Mouse (Mus musculus) adrenal gland, adult 2 months (tissue): ENCODE measurements around the gene P2rx6. TPM values are rescaled to one million over a fixed set of nuclear protein-coding genes. Genes with fewer than 3 reads are reported as not detected.
A peak's percentile ranks its signal among the peaks of the same experiment; 100 is the strongest.
"Not testable (repeated sequence)": the region's sequence is repeated elsewhere in the genome, so short reads cannot be mapped to it uniquely, and the experiment has no call there.

Experiments used
- DNase-seq: peaks from one replicate; pipeline ENCODE4 v3.0.0; 2021
- polyA plus RNA-seq: library from polyadenylated mRNA; depleted of rRNA; stranded (reverse); fragments of >200 nt; gene quantifications from 2 replicates; pipeline ENCODE4 v1.2.3, GENCODE M21; 2012
- total RNA-seq, 2 experiments: library from RNA; stranded (reverse); gene quantifications; 2 replicates each; pipeline ENCODE4 v1.2.3; 2021

P2rx6 gene
- total and polyA plus RNA-seq, 3 experiments: 1.1 to 2.0 (median 1.3) TPM

GRCm38 (mm10) chr16:17561128-17561750 lies 446 bp upstream of the P2rx6 start, which contains the start of gene Lrrc74b:
Gene Lrrc74b, minus strand, starts transcription at chr16:17561247.
- DNase-seq: peak; percentile 59

- DNase-seq: no peak
These were observed 1.9 kb downstream of the P2rx6 start for GRCm38 (mm10) chr16:17563580-17563979.

- DNase-seq: no peak
These were observed 2.5 kb downstream of the P2rx6 start for GRCm38 (mm10) chr16:17564221-17564620.

- no peak for DNase-seq
These were observed 3.1 kb downstream of the P2rx6 start for GRCm38 (mm10) chr16:17564771-17565170.

GRCm38 (mm10) chr16:17566186-17566585 lies 4.5 kb downstream of the P2rx6 start:
- no peak for DNase-seq

GRCm38 (mm10) chr16:17575870-17576824 lies 14.5 kb downstream of the P2rx6 start:
- DNase-seq: peak; percentile 71

- DNase-seq: no peak
These were observed 15.1 kb downstream of the P2rx6 start for GRCm38 (mm10) chr16:17576825-17577215.

GRCm38 (mm10) chr16:17583064-17583463 lies 21.4 kb downstream of the P2rx6 start, which contains the start of gene Slc7a4:
Gene Slc7a4, minus strand, starts transcription at chr16:17583214.
- no peak for DNase-seq

GRCm38 (mm10) chr16:17584555-17584954 lies 22.9 kb downstream of the P2rx6 start:
- DNase-seq: peak; percentile 34

GRCm38 (mm10) chr16:17590731-17591130 lies 29.0 kb downstream of the P2rx6 start:
- no peak for DNase-seq

GRCm38 (mm10) chr16:17600944-17601562 lies 39.4 kb downstream of the P2rx6 start:
- no peak for DNase-seq

GRCm38 (mm10) chr16:17604941-17605340 lies 43.3 kb downstream of the P2rx6 start:
- DNase-seq: no peak

- DNase-seq: no peak
These were observed 44.0 kb downstream of the P2rx6 start for GRCm38 (mm10) chr16:17605684-17606083.

GRCm38 (mm10) chr16:17611383-17611782 lies 49.7 kb downstream of the P2rx6 start:
- no peak for DNase-seq

- DNase-seq: not testable (repeated sequence)
These were observed 53.1 kb downstream of the P2rx6 start for GRCm38 (mm10) chr16:17614740-17615139.

GRCm38 (mm10) chr16:17616212-17616611 lies 54.5 kb downstream of the P2rx6 start:
- no peak for DNase-seq

- DNase-seq: peak; percentile 32
These were observed 56.4 kb downstream of the P2rx6 start for GRCm38 (mm10) chr16:17617922-17618565.

- DNase-seq: peak; percentile 94
These were observed 57.8 kb downstream of the P2rx6 start, which contains the start of gene Smpd4 for GRCm38 (mm10) chr16:17619198-17620105. Gene Smpd4, plus strand, starts transcription at chr16:17619354.

GRCm38 (mm10) chr16:17621936-17622335 lies 60.3 kb downstream of the P2rx6 start:
- DNase-seq: no peak

GRCm38 (mm10) chr16:17625488-17626268 lies 64.0 kb downstream of the P2rx6 start:
- no peak for DNase-seq
